Mouse (Mus musculus) midbrain, embryonic 15.5 days (tissue): Measurements from ENCODE around the gene Lin37. TPM values are rescaled to one million over a fixed set of nuclear protein-coding genes. Genes with fewer than 3 reads are reported as not detected.
A peak's percentile ranks its signal among the peaks of the same experiment; 100 is the strongest.

Experiments
- ATAC-seq: fragments of 200-750 bp; cut with Nextera tagmentation; replicated peaks from 2 replicates; pipeline ENCODE4 v1.8.0; 2017; ENCODE audit warnings: moderate TSS enrichment
- H3K27ac ChIP-seq: fragments of 300-500 bp; sonication (generic); 2 replicates; pipeline ENCODE4 v1.5.1; 2015; ENCODE audit warnings: mild to moderate bottlenecking, inconsistent platforms
- H3K27me3 ChIP-seq: fragments of 300-500 bp; sonication (generic); replicated peaks from 2 replicates; pipeline ENCODE4 v1.6.1; 2015; ENCODE audit warnings: inconsistent platforms
- H3K36me3 ChIP-seq: fragments of 300-500 bp; sonication (generic); replicated peaks from 2 replicates; pipeline ENCODE4 v1.6.1; 2015; ENCODE audit warnings: inconsistent platforms
- H3K4me1 ChIP-seq: fragments of 300-500 bp; sonication (generic); 2 replicates; pipeline ENCODE4 v1.6.1; 2015; ENCODE audit warnings: inconsistent platforms
- H3K4me2 ChIP-seq: fragments of 300-500 bp; sonication (generic); 2 replicates; pipeline ENCODE4 v1.6.1; 2015; ENCODE audit warnings: inconsistent platforms, mild to moderate bottlenecking, moderate library complexity
- H3K4me3 ChIP-seq: fragments of 300-500 bp; sonication (generic); 2 replicates; pipeline ENCODE4 v1.5.1; 2015; ENCODE audit warnings: mild to moderate bottlenecking, inconsistent platforms
- H3K9ac ChIP-seq: fragments of 300-500 bp; sonication (generic); 2 replicates; pipeline ENCODE4 v1.6.1; 2015; ENCODE audit warnings: mild to moderate bottlenecking, inconsistent platforms
- H3K9me3 ChIP-seq: fragments of 300-500 bp; sonication (generic); 2 replicates; pipeline ENCODE4 v1.6.1; 2016; ENCODE audit warnings: inconsistent platforms
- WGBS: fragments of 180-500 bp; shearing (Covaris S2); methylation state at CpG from one replicate; pipeline ENCODE4 v1.1.7; 2015; ENCODE audit warnings: mixed read lengths; 5-methylcytosine and 5-hydroxymethylcytosine counted together
- polyA plus RNA-seq: library from polyadenylated mRNA; unstranded; fragments of >200 nt; fragmentation: Nextera tagmentation; extraction: Ambion mirVana; gene quantifications from 2 replicates; pipeline ENCODE4 v1.2.1, GENCODE M21; 2015

Lin37 gene
- polyA plus RNA-seq, 1 experiment from 2014 or later = 63.8 TPM

- Histone ChIP-seq H3K4me1 (peaks cover 6% of the 10 kb centered on the region), H3K9ac (no peak overlapping the region), H3K27me3 (no peaks in the 10 kb centered on the region), H3K27ac (no peak overlapping the region), H3K9me3 (no peaks in the 10 kb centered on the region), H3K36me3 (peaks cover 5% of the 10 kb centered on the region; the same call in 1 of the 2 replicates), H3K4me2 (no peak overlapping the region), H3K4me3 (no peak overlapping the region)
- 94% methylated on average over 7 of the region's 7 CpGs for WGBS
- no peak for ATAC-seq
Observed at GRCm38 (mm10) chr7:30540572-30540971, 19.1 kb downstream of the Lin37 start.

GRCm38 (mm10) chr7:30534633-30535577 lies 24.7 kb downstream of the Lin37 start, which contains the start of gene Arhgap33:
Gene Arhgap33, minus strand, starts transcription at chr7:30535060.
- H3K36me3 ChIP-seq = peaks cover 21% of the 10 kb centered on the region
- peak; percentile 92 for ATAC-seq
- peak within 1 kb of the TSS; percentile 70 for H3K4me3 ChIP-seq
- H3K4me2 ChIP-seq = peak within 1 kb of the TSS; percentile 82
- no peaks in the 10 kb centered on the region for H3K9me3 ChIP-seq
- no peaks in the 10 kb centered on the region for H3K27me3 ChIP-seq
- peak within 1 kb of the TSS; percentile 76 for H3K9ac ChIP-seq
- under 1% methylated on average over 80 of the region's 84 CpGs for WGBS
- H3K27ac ChIP-seq = peak within 1 kb of the TSS; percentile 96
- H3K4me1 ChIP-seq = peaks cover 38% of the 10 kb centered on the region

GRCm38 (mm10) chr7:30533941-30534632 lies 25.6 kb downstream of the Lin37 start:
- Histone ChIP-seq H3K27me3 (no peaks in the 10 kb centered on the region), H3K9ac (peak overlapping the region; percentile 76), H3K36me3 (peaks cover 29% of the 10 kb centered on the region), H3K4me1 (peaks cover 38% of the 10 kb centered on the region), H3K9me3 (no peaks in the 10 kb centered on the region), H3K4me2 (peak overlapping the region; percentile 82), H3K27ac (peak overlapping the region; percentile 96), H3K4me3 (peak overlapping the region; percentile 70)
- WGBS = 1% methylated on average over 24 of the region's 26 CpGs
- peak; percentile 46 for ATAC-seq

- Histone ChIP-seq H3K27ac (0 out of 2 replicates have a peak overlapping the region, but pooled peaks have one; percentile 96), H3K9ac (peak overlapping the region; percentile 76), H3K36me3 (peaks cover 39% of the 10 kb centered on the region), H3K27me3 (no peaks in the 10 kb centered on the region), H3K4me1 (peaks cover 38% of the 10 kb centered on the region), H3K4me2 (peak overlapping the region; percentile 82), H3K4me3 (peak overlapping the region; percentile 70), H3K9me3 (no peaks in the 10 kb centered on the region)
- ATAC-seq = no peak
- 7% methylated on average over 8 of the region's 8 CpGs for WGBS
Observed at GRCm38 (mm10) chr7:30532931-30533330, 26.7 kb downstream of the Lin37 start.

- no peak for ATAC-seq
- Histone ChIP-seq H3K9me3 (no peaks in the 10 kb centered on the region), H3K4me3 (no peak overlapping the region), H3K27ac (no peak overlapping the region), H3K9ac (no peak overlapping the region), H3K4me2 (peak overlapping the region; percentile 20), H3K36me3 (peaks cover 55% of the 10 kb centered on the region), H3K4me1 (peaks cover 38% of the 10 kb centered on the region), H3K27me3 (no peaks in the 10 kb centered on the region)
- 87% methylated on average over 9 of the region's 9 CpGs for WGBS
Observed at GRCm38 (mm10) chr7:30531291-30531815, 28.3 kb downstream of the Lin37 start.

GRCm38 (mm10) chr7:30526981-30527380 lies 32.7 kb downstream of the Lin37 start:
- Histone ChIP-seq H3K9me3 (no peaks in the 10 kb centered on the region), H3K36me3 (peaks cover 85% of the 10 kb centered on the region), H3K4me2 (no peak overlapping the region), H3K27me3 (no peaks in the 10 kb centered on the region), H3K9ac (no peak overlapping the region), H3K4me1 (peaks cover 9% of the 10 kb centered on the region), H3K4me3 (no peak overlapping the region), H3K27ac (no peak overlapping the region)
- WGBS = 74% methylated on average over 14 of the region's 14 CpGs
- ATAC-seq = no peak

- 0 out of 2 replicates have a peak overlapping the region, but pooled peaks have one; percentile 13 for H3K27ac ChIP-seq
- H3K4me2 ChIP-seq = no peak overlapping the region
- WGBS = 33% methylated on average over 17 of the region's 17 CpGs
- H3K9me3 ChIP-seq = no peaks in the 10 kb centered on the region
- peaks cover 5% of the 10 kb centered on the region for H3K4me1 ChIP-seq
- peaks cover 79% of the 10 kb centered on the region for H3K36me3 ChIP-seq
- no peaks in the 10 kb centered on the region for H3K27me3 ChIP-seq
- H3K4me3 ChIP-seq = no peak overlapping the region
- H3K9ac ChIP-seq = no peak overlapping the region
- no peak for ATAC-seq
Observed at GRCm38 (mm10) chr7:30526399-30526798, 33.2 kb downstream of the Lin37 start.

- Histone ChIP-seq H3K9me3 (no peaks in the 10 kb centered on the region), H3K27me3 (no peaks in the 10 kb centered on the region), H3K4me1 (0 out of 2 replicates have a peak, but pooled peaks cover 4% of the 10 kb centered on the region), H3K27ac (no peak overlapping the region), H3K4me3 (no peak overlapping the region), H3K4me2 (no peak overlapping the region), H3K36me3 (peaks cover 77% of the 10 kb centered on the region), H3K9ac (no peak overlapping the region)
- WGBS = 44% methylated on average over 10 of the region's 10 CpGs
- no peak for ATAC-seq
Observed at GRCm38 (mm10) chr7:30525954-30526353, 33.7 kb downstream of the Lin37 start.

- Histone ChIP-seq H3K36me3 (peaks cover 64% of the 10 kb centered on the region), H3K27ac (no peak overlapping the region), H3K9ac (no peak overlapping the region), H3K9me3 (no peaks in the 10 kb centered on the region), H3K4me3 (no peak overlapping the region), H3K4me2 (no peak overlapping the region), H3K27me3 (no peaks in the 10 kb centered on the region), H3K4me1 (peaks cover 9% of the 10 kb centered on the region; the same call in 1 of the 2 replicates)
- no peak for ATAC-seq
- 81% methylated on average over 6 of the region's 6 CpGs for WGBS
Observed at GRCm38 (mm10) chr7:30524487-30524886, 35.2 kb downstream of the Lin37 start.

- Histone ChIP-seq H3K27me3 (no peaks in the 10 kb centered on the region), H3K4me2 (no peak overlapping the region), H3K36me3 (peaks cover 48% of the 10 kb centered on the region), H3K4me3 (no peak overlapping the region), H3K4me1 (peaks cover 9% of the 10 kb centered on the region; the same call in 1 of the 2 replicates), H3K9ac (no peak overlapping the region), H3K27ac (no peak overlapping the region), H3K9me3 (no peaks in the 10 kb centered on the region)
- ATAC-seq = no peak; the same call in 1 of the 2 replicates
- 79% methylated on average over 10 of the region's 10 CpGs for WGBS
Observed at GRCm38 (mm10) chr7:30522871-30523270, 36.8 kb downstream of the Lin37 start.

GRCm38 (mm10) chr7:30520856-30521255 lies 38.8 kb downstream of the Lin37 start:
- H3K4me3 ChIP-seq = no peak overlapping the region
- peak; percentile 24; the same call in 1 of the 2 replicates for ATAC-seq
- no peaks in the 10 kb centered on the region for H3K27me3 ChIP-seq
- H3K36me3 ChIP-seq = peaks cover 28% of the 10 kb centered on the region; the same call in 1 of the 2 replicates
- peak overlapping the region; percentile 29; the same call in 1 of the 2 replicates for H3K27ac ChIP-seq
- H3K4me1 ChIP-seq = peaks cover 9% of the 10 kb centered on the region; the same call in 1 of the 2 replicates
- no peak overlapping the region for H3K9ac ChIP-seq
- WGBS = 72% methylated on average over 5 of the region's 5 CpGs
- no peak overlapping the region for H3K4me2 ChIP-seq
- no peaks in the 10 kb centered on the region for H3K9me3 ChIP-seq

- H3K27ac ChIP-seq = no peak overlapping the region
- no peaks in the 10 kb centered on the region for H3K27me3 ChIP-seq
- no peak for ATAC-seq
- no peak overlapping the region for H3K9ac ChIP-seq
- H3K4me3 ChIP-seq = no peak overlapping the region
- no peak overlapping the region for H3K4me2 ChIP-seq
- H3K9me3 ChIP-seq = no peaks in the 10 kb centered on the region
- WGBS = 42% methylated on average over 4 of the region's 4 CpGs
- peaks cover 9% of the 10 kb centered on the region; the same call in 1 of the 2 replicates for H3K4me1 ChIP-seq
- peaks cover 24% of the 10 kb centered on the region; the same call in 1 of the 2 replicates for H3K36me3 ChIP-seq
Observed at GRCm38 (mm10) chr7:30520396-30520795, 39.2 kb downstream of the Lin37 start.
